ENCODE assay signal across 11 mouse cellular contexts in genomic region chr6:88236513-88236912, GRCm38 (mm10). TPM values are rescaled to one million over a fixed set of nuclear protein-coding genes. Genes with fewer than 3 reads are reported as not detected.
DNase-seq lines count a peak whose midpoint lies in the region; ATAC-seq and TF ChIP-seq lines count a peak whose summit lies in the region.
"Had no signal": no experiment of that assay in that cellular context is flagged by ENCODE, and none has a peak within 500 bp of the region (broad histone marks: within the 10 kb centered on the region; RNA-seq: fewer than 3 reads in every experiment).

No protein-coding gene starts in this region.

- no peak overlapping the region for H3K27ac ChIP-seq in heart, embryonic 12.5 days (ENCODE audit: poor library complexity, severe bottlenecking)
- H3K27ac ChIP-seq in stomach, embryonic 14.5 days (ENCODE audit: low read length), result no peak overlapping the region
- no peak overlapping the region for H3K27ac ChIP-seq in stomach, postnatal 0 days (replicated peaks)

- H3K36me3 ChIP-seq in heart, embryonic 12.5 days, result no peaks in the 10 kb centered on the region
- no peaks in the 10 kb centered on the region for H3K36me3 ChIP-seq in stomach, embryonic 14.5 days (ENCODE audit: control insufficient read depth, insufficient read depth, low read length)
- no peaks in the 10 kb centered on the region for H3K36me3 ChIP-seq in stomach, postnatal 0 days (ENCODE audit: control insufficient read depth, insufficient read depth, low read length)

- H3K9me3 ChIP-seq in heart, embryonic 12.5 days (replicated peaks), result no peaks in the 10 kb centered on the region
- H3K9me3 ChIP-seq in stomach, embryonic 14.5 days (ENCODE audit: control insufficient read depth, low read depth, low read length), result no peaks in the 10 kb centered on the region
- H3K9me3 ChIP-seq in stomach, postnatal 0 days (ENCODE audit: control insufficient read depth, low read length), result no peaks in the 10 kb centered on the region

- H3K9ac ChIP-seq in heart, embryonic 12.5 days, result no peak overlapping the region
- 0 out of 2 replicates have a peak overlapping the region, but pooled peaks have one; percentile 10 for H3K9ac ChIP-seq in stomach, embryonic 14.5 days (replicated peaks; ENCODE audit: low read depth, low read length)
- H3K9ac ChIP-seq in stomach, postnatal 0 days (ENCODE audit: low read length), result no peak overlapping the region

- DNase-seq in heart, adult 18-20 months, result no peak
- DNase-seq in stomach, postnatal 0 days (ENCODE audit: low spot score), result no peak
- DNase-seq in lung, postnatal 10 days, result peak; percentile 61
- DNase-seq in layer of hippocampus, postnatal 14 days (ENCODE audit: low spot score in 2 of 2), result no peak
- no peak for DNase-seq in frontal cortex, postnatal 14 days (ENCODE audit: low spot score in 2 of 2)
- DNase-seq in spleen, postnatal 10 days (ENCODE audit: low spot score in 2 of 2), result no peak

- TF ChIP-seq EP300 in stomach, postnatal 0 days (optimal IDR thresholded peaks at IDR 0.05), result no peak

- H3K27me3 ChIP-seq in heart, embryonic 12.5 days (replicated peaks), result peaks cover 87% of the 10 kb centered on the region
- H3K27me3 ChIP-seq in stomach, embryonic 14.5 days (ENCODE audit: control insufficient read depth, insufficient read depth, low read length), result no peaks in the 10 kb centered on the region
- H3K27me3 ChIP-seq in stomach, postnatal 0 days (ENCODE audit: control insufficient read depth, insufficient read depth, low read length), result peaks cover 3% of the 10 kb centered on the region; the same call in 1 of the 2 replicates

- H3K4me1 ChIP-seq in heart, embryonic 12.5 days (replicated peaks), result peaks cover 16% of the 10 kb centered on the region
- peaks cover 10% of the 10 kb centered on the region; the same call in 1 of the 2 replicates for H3K4me1 ChIP-seq in stomach, embryonic 14.5 days (ENCODE audit: control insufficient read depth, insufficient read depth, low read length)
- H3K4me1 ChIP-seq in stomach, postnatal 0 days (replicated peaks; ENCODE audit: control insufficient read depth, insufficient read depth), result no peaks in the 10 kb centered on the region

- no peak overlapping the region for H3K4me3 ChIP-seq in heart, embryonic 12.5 days
- H3K4me3 ChIP-seq in stomach, embryonic 14.5 days (ENCODE audit: low read depth, low read length), result no peak overlapping the region
- no peak overlapping the region for H3K4me3 ChIP-seq in stomach, postnatal 0 days (ENCODE audit: low read depth, low read length)
- H3K4me3 ChIP-seq: erythroblast, embryonic 14.5 days had no signal

- TF ChIP-seq CTCF in stomach, postnatal 0 days (IDR thresholded peaks at IDR 0.05; ENCODE audit: low read depth), result no peak

- no peak for ATAC-seq in heart, embryonic 12.5 days (ENCODE audit: insufficient number of reproducible peaks, low FRiP score)
- ATAC-seq in stomach, embryonic 14.5 days (ENCODE audit: insufficient number of reproducible peaks, insufficient read depth, low FRiP score, low read depth), result no peak
- no peak for ATAC-seq in stomach, postnatal 0 days (ENCODE audit: low FRiP score, low TSS enrichment)
- ATAC-seq: intestine, embryonic 16.5 days had no signal

- peak overlapping the region; percentile 62 for H3K4me2 ChIP-seq in heart, embryonic 12.5 days
- no peak overlapping the region for H3K4me2 ChIP-seq in stomach, embryonic 14.5 days (replicated peaks; ENCODE audit: low read depth, low read length)
- no peak overlapping the region for H3K4me2 ChIP-seq in stomach, postnatal 0 days (replicated peaks; ENCODE audit: low read depth)

- WGBS in heart, embryonic 12.5 days, result 6% methylated on average over 7 of the region's 7 CpGs
- WGBS in stomach, embryonic 14.5 days, result 10% methylated on average over 7 of the region's 7 CpGs
- 11% methylated on average over 7 of the region's 7 CpGs for WGBS in stomach, postnatal 0 days

RNA-seq across cellular contexts. Expression of gene Dnajb8, which starts 14.4 kb away (rescaled TPM):
- not detected in 2 replicates for polyA plus RNA-seq in heart, embryonic 12.5 days (2016; fragmentation: Nextera tagmentation; extraction: Ambion mirVana)
- total RNA-seq in heart, adult 18-20 months (2021), result not detected
- not detected in 2 replicates for polyA plus RNA-seq in stomach, embryonic 14.5 days (2014; fragmentation: Nextera tagmentation; extraction: Ambion mirVana)
- polyA plus RNA-seq in stomach, postnatal 0 days (2015; fragmentation: Nextera tagmentation; extraction: Ambion mirVana), result not detected in 2 replicates
- not detected for total RNA-seq in layer of hippocampus, postnatal 14 days (2021)
- total RNA-seq: liver, adult 2 months had no signal
- polyA plus RNA-seq: erythroblast, embryonic 14.5 days; intestine, embryonic 16.5 days; liver, adult 2 months had no signal

RNA-seq across cellular contexts. Expression of gene Gata2, which starts 42.8 kb away (rescaled TPM):
- 20.8 and 21.3 TPM in 2 replicates for polyA plus RNA-seq in heart, embryonic 12.5 days (2016; fragmentation: Nextera tagmentation; extraction: Ambion mirVana)
- 10 to 100 TPM; 18.1 to 23.4 TPM for total RNA-seq in heart, adult 18-20 months (2021)
- polyA plus RNA-seq in stomach, embryonic 14.5 days (2014; fragmentation: Nextera tagmentation; extraction: Ambion mirVana), result 3.3 and 3.5 TPM in 2 replicates
- polyA plus RNA-seq in stomach, postnatal 0 days (2015; fragmentation: Nextera tagmentation; extraction: Ambion mirVana), result 3.3 and 3.4 TPM in 2 replicates
- total RNA-seq in layer of hippocampus, postnatal 14 days (2021), result 1 to 10 TPM; 7.0 to 7.6 TPM
